Mouse (Mus musculus) liver, postnatal 0 days (tissue): ENCODE measurements around the gene Gm6482. TPM values are rescaled to one million over a fixed set of nuclear protein-coding genes. Genes with fewer than 3 reads are reported as not detected.
"Not testable (repeated sequence)": the region's sequence is repeated elsewhere in the genome, so short reads cannot be mapped to it uniquely, and the experiment has no call there.

Experiments used
- ATAC-seq: fragments of 200-750 bp; cut with Nextera tagmentation; 2 replicates; pipeline ENCODE4 v1.8.0; 2017; ENCODE audit warnings: mild to moderate bottlenecking, moderate library complexity
- DNase-seq: peaks from one replicate; pipeline ENCODE4 v3.0.0-alpha.2; 2016
- H3K27ac ChIP-seq: fragments of 300-500 bp; sonication (generic); 2 replicates; pipeline ENCODE4 v1.5.1; 2014; ENCODE audit warnings: antibody characterized with exemption, moderate library complexity, mild to moderate bottlenecking, low read depth
- H3K27me3 ChIP-seq: fragments of 300-500 bp; sonication (generic); 2 replicates; pipeline ENCODE4 v1.6.1; 2014; ENCODE audit warnings: low read length, control low read depth, mixed read lengths; ENCODE audit not compliant: insufficient read depth
- H3K36me3 ChIP-seq: fragments of 300-500 bp; sonication (generic); replicated peaks from 2 replicates; pipeline ENCODE4 v1.6.1; 2014; ENCODE audit warnings: mild to moderate bottlenecking, control low read depth, low read length, moderate library complexity, mixed read lengths; ENCODE audit not compliant: insufficient read depth
- H3K4me1 ChIP-seq: fragments of 300-500 bp; sonication (generic); 2 replicates; pipeline ENCODE4 v1.6.1; 2014; ENCODE audit warnings: antibody characterized with exemption, mild to moderate bottlenecking, control low read depth; ENCODE audit not compliant: insufficient read depth
- H3K4me2 ChIP-seq: fragments of 300-500 bp; sonication (generic); 2 replicates; pipeline ENCODE4 v1.6.1; 2014; ENCODE audit warnings: low read depth, mild to moderate bottlenecking, low read length, moderate library complexity, mixed read lengths
- H3K4me3 ChIP-seq: fragments of 300-500 bp; sonication (generic); 2 replicates; pipeline ENCODE4 v1.5.1; 2014; ENCODE audit warnings: low read depth, low read length
- H3K9ac ChIP-seq: fragments of 300-500 bp; sonication (generic); replicated peaks from 2 replicates; pipeline ENCODE4 v1.6.1; 2014; ENCODE audit warnings: mild to moderate bottlenecking, moderate library complexity
- H3K9me3 ChIP-seq: fragments of 300-500 bp; sonication (generic); 2 replicates; pipeline ENCODE4 v1.6.1; 2016; ENCODE audit warnings: mild to moderate bottlenecking, control low read depth, low read length, mixed read lengths
- CTCF ChIP-seq: sonication (generic); IDR thresholded peaks from 2 replicates; pipeline ENCODE4 v1.5.1; 2016; ENCODE audit warnings: antibody characterized with exemption, low read depth
- WGBS: fragments of 180-500 bp; shearing (Covaris S2); extraction: QIAGEN DNeasy Blood & Tissue Kit; methylation state at CpG from one replicate; pipeline ENCODE4 v1.1.7; 2014; ENCODE audit not compliant: insufficient replicate concordance; 5-methylcytosine and 5-hydroxymethylcytosine counted together
- polyA plus RNA-seq: library from polyadenylated mRNA; unstranded; fragments of >200 nt; fragmentation: Nextera tagmentation; extraction: Ambion mirVana; gene quantifications from 2 replicates; pipeline ENCODE4 v1.2.1, GENCODE M21; 2015

Gene Gm6482
- not detected in 2 replicates for polyA plus RNA-seq

GRCm38 (mm10) chr14:41408181-41408580 is at the start of gene Gm6482:
Gene Gm6482, minus strand, starts transcription at chr14:41408281.
- not testable (repeated sequence) for H3K4me3 ChIP-seq, DNase-seq, H3K4me2 ChIP-seq, H3K9me3 ChIP-seq, H3K27me3 ChIP-seq, H3K9ac ChIP-seq, H3K4me1 ChIP-seq, H3K27ac ChIP-seq, ATAC-seq, H3K36me3 ChIP-seq
- no CpG with 5 or more reads among the region's 2 CpGs for WGBS

GRCm38 (mm10) chr14:41453418-41453817 is 45.3 kb upstream of the Gm6482 start, which contains the start of gene Gm7954:
Gene Gm7954, minus strand, starts transcription at chr14:41453518.
- not testable (repeated sequence) for H3K4me3 ChIP-seq, H3K36me3 ChIP-seq, ATAC-seq, DNase-seq, H3K4me2 ChIP-seq, H3K9ac ChIP-seq, H3K27ac ChIP-seq, H3K4me1 ChIP-seq, H3K27me3 ChIP-seq, H3K9me3 ChIP-seq
- no CpG with 5 or more reads among the region's 2 CpGs for WGBS

DNA sequence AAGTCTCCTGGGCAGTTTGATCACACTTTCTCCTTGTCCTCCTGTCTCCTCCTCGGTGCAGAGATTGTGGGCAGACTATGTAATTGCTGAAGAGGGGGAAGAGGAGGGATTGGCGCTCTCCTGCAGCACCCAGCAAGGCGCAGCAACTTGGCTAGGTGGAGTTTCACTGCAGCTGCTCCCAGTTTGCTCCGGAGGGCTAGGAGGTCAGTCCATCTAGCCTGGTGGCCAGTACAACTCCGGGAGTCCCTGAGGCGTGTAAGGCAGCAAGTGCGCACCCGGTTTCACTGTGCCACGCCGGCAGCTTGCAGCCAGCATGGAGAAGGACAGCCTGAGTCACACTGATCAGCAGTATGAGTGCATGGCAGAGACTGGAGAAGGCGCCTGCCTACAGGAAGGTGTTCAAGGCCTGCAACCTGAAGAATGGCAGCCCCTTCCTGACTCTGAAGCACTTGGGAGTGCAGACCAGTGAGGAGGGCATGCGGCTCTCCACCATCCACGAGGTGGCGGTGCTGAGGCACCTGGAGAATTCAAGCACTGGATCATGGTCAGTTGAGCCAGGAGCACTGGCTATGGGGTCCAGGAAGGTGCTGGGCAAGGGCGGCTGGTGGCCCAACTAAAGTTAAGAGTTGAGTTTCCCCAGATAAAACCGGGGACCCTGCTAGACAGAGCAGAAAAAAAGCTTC is 17.5 kb upstream of the Gm6482 start:
- not testable (repeated sequence) for ATAC-seq, H3K27ac ChIP-seq, H3K36me3 ChIP-seq, H3K4me2 ChIP-seq, H3K27me3 ChIP-seq, H3K9me3 ChIP-seq, H3K9ac ChIP-seq, H3K4me1 ChIP-seq, H3K4me3 ChIP-seq
- peak; percentile 14 for DNase-seq
- TF ChIP-seq CTCF = peak; percentile 32
- 9% methylated on average over 11 of the region's 16 CpGs for WGBS

- peak; percentile 4 for DNase-seq
- 12% methylated on average over 13 of the region's 14 CpGs for WGBS
- H3K36me3 ChIP-seq, H3K9me3 ChIP-seq, H3K27ac ChIP-seq, H3K4me1 ChIP-seq, ATAC-seq, H3K4me3 ChIP-seq, H3K9ac ChIP-seq, H3K4me2 ChIP-seq, H3K27me3 ChIP-seq: not testable (repeated sequence)
These were observed 16.6 kb upstream of the Gm6482 start for GRCm38 (mm10) chr14:41424694-41425093.

GRCm38 (mm10) chr14:41386279-41386678 is 21.8 kb downstream of the Gm6482 start, which contains the start of gene Gm7945:
Gene Gm7945, minus strand, starts transcription at chr14:41386379.
- ATAC-seq, H3K4me1 ChIP-seq, H3K36me3 ChIP-seq, H3K4me2 ChIP-seq, DNase-seq, H3K27ac ChIP-seq, H3K9ac ChIP-seq, H3K27me3 ChIP-seq, H3K4me3 ChIP-seq, H3K9me3 ChIP-seq: not testable (repeated sequence)
- WGBS = no CpG with 5 or more reads among the region's 3 CpGs

Other genes starting within 250 kb of the Gm6482 start
- gene Sftpd, start 223.1 kb downstream of the Gm6482 start, polyA plus RNA-seq = 1.9 and 2.0 TPM in 2 replicates
- gene Gm2832, start 129.5 kb downstream of the Gm6482 start, polyA plus RNA-seq = not detected in 2 replicates
- gene Gm5798, start 59.7 kb downstream of the Gm6482 start, polyA plus RNA-seq = not detected in 2 replicates
- gene Gm7945, start 21.9 kb downstream of the Gm6482 start, polyA plus RNA-seq = not detected in 2 replicates
- not detected in 2 replicates for gene Gm7954, start 45.2 kb upstream of the Gm6482 start, polyA plus RNA-seq
- gene Gm3486, start 81.2 kb upstream of the Gm6482 start, polyA plus RNA-seq = not detected in 2 replicates
- not detected in 2 replicates for gene Gm7970, start 147.3 kb upstream of the Gm6482 start, polyA plus RNA-seq
- not detected in 2 replicates for gene 1700049E17Rik2, start 164.9 kb upstream of the Gm6482 start, polyA plus RNA-seq
- not detected in 2 replicates for gene Gm3072, start 216.3 kb upstream of the Gm6482 start, polyA plus RNA-seq
- not detected in 2 replicates for gene Gm3676, start 238.2 kb upstream of the Gm6482 start, polyA plus RNA-seq